Mouse (Mus musculus) megakaryocyte, embryonic 14.5 days (primary cell): Measurements from ENCODE around the gene Gsg1l2.

Source experiments
- FLI1 ChIP-seq: IDR thresholded peaks from 2 replicates; pipeline ENCODE4 v1.6.1; 2012; ENCODE audit warnings: low read length, inconsistent platforms, mixed read lengths
- GATA1 ChIP-seq: IDR thresholded peaks from 3 replicates; pipeline ENCODE4 v1.6.1; 2012; ENCODE audit warnings: mixed read lengths, low read length, inconsistent platforms, borderline replicate concordance

- TF ChIP-seq GATA1 = no peak
- no peak for TF ChIP-seq FLI1
Measured at GRCm38 (mm10) chr11:67733726-67734125, 40.7 kb upstream of the Gsg1l2 start.
